32 mouse cellular contexts compared by ENCODE assay signal in the genomic region with DNA sequence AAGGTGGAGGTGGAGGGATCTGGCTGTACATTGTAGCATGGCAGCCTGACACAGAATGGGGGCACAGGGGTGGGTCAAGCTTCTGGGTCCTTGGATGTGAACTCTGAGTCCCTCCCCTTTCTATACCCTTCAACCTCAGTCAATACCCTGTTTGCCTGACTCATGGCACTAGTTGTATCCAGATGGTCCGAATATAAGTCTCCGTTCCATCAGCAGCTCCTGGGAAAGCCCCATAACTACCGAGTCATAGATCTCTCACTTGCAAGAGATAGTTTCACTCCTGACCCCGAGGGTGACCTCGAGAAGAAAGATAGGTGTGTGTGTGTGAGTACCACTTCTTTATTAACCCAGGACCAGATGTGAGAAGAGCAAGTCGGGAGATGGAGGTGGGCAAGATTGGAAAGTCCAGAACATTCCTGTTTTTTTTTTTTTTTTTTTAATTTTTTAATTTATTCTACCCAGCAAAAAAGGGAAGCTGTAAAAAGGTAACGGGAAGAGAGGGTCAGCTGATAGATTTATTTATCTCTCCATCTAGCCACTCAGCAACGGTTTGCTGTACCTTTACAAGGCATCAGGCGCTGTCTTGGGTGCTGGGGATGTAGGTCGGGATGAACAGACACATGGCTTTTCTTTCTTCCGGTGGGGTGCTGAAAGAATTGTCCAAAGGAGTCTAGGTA. TPM values are rescaled to one million over a fixed set of nuclear protein-coding genes. Genes with fewer than 3 reads are reported as not detected.
DNase-seq lines count a peak whose midpoint lies in the region; ATAC-seq and TF ChIP-seq lines count a peak whose summit lies in the region.
"Had no signal": no experiment of that assay in that cellular context is flagged by ENCODE, and none has a peak within 500 bp of the region (broad histone marks: within the 10 kb centered on the region; RNA-seq: fewer than 3 reads in every experiment).

No protein-coding gene starts in this region.

- WGBS in heart, adult 2 months, result 89% methylated on average over 11 of the region's 11 CpGs
- WGBS in liver, postnatal 0 days (ENCODE audit: insufficient replicate concordance), result 81% methylated on average over 11 of the region's 11 CpGs
- WGBS in limb, embryonic 10.5 days, result 89% methylated on average over 11 of the region's 11 CpGs

- no peak overlapping the region for H3K27ac ChIP-seq in heart, adult 2 months
- H3K27ac ChIP-seq in liver, postnatal 0 days (ENCODE audit: low read depth), result no peak overlapping the region
- H3K27ac ChIP-seq in limb, embryonic 10.5 days, result no peak overlapping the region
- H3K27ac ChIP-seq: embryonic facial prominence, embryonic 12.5 days; embryonic facial prominence, embryonic 15.5 days; heart, embryonic 15.5 days; hindbrain, embryonic 14.5 days; hindbrain, postnatal 0 days had no signal

- no peak overlapping the region for H3K4me2 ChIP-seq in liver, postnatal 0 days (ENCODE audit: low read depth, low read length)
- H3K4me2 ChIP-seq: embryonic facial prominence, embryonic 12.5 days; embryonic facial prominence, embryonic 15.5 days; heart, embryonic 12.5 days; heart, embryonic 15.5 days; hindbrain, embryonic 14.5 days had no signal

- H3K4me3 ChIP-seq in heart, adult 2 months, result no peak overlapping the region
- no peak overlapping the region for H3K4me3 ChIP-seq in liver, postnatal 0 days (ENCODE audit: low read depth, low read length)
- no peak overlapping the region for H3K4me3 ChIP-seq in limb, embryonic 10.5 days
- H3K4me3 ChIP-seq: embryonic facial prominence, embryonic 12.5 days; embryonic facial prominence, embryonic 15.5 days; heart, embryonic 12.5 days; heart, embryonic 15.5 days had no signal

- DNase-seq in heart, adult 2 months, result peak in 1 of 2 experiments; percentile 18
- no peak for DNase-seq in heart, postnatal 14 days
- peak; percentile 12 for DNase-seq in liver, postnatal 0 days
- DNase-seq in liver, result no peak
- peak; percentile 19 for DNase-seq in limb, embryonic 10.5 days (ENCODE audit: low spot score)
- no peak for DNase-seq in frontal cortex, postnatal 14 days (ENCODE audit: low spot score in 2 of 2)
- DNase-seq: adrenal gland, adult 2 months; adrenal gland, postnatal 14 days; B cell, adult 2 months; cerebellum, adult 11 months; cerebellum, adult 2 months; cerebellum, adult 9-11 months; cerebellum, postnatal 25 days; forebrain, postnatal 0 days; gastrocnemius, postnatal 25 days; heart, postnatal 10 days; heart, postnatal 4 days; kidney, adult 11 months had no signal

- no peak for ATAC-seq in liver, postnatal 0 days
- ATAC-seq: forebrain, embryonic 14.5 days; forebrain, postnatal 0 days; hindbrain, postnatal 0 days; inflammation-experienced regulatory T-cells, adult 6 months; Patski had no signal

- no peaks in the 10 kb centered on the region for H3K27me3 ChIP-seq in heart, adult 2 months (ENCODE audit: control insufficient read depth, insufficient read depth, low read length)
- no peaks in the 10 kb centered on the region for H3K27me3 ChIP-seq in liver, postnatal 0 days (ENCODE audit: insufficient read depth, low read length)
- no peaks in the 10 kb centered on the region for H3K27me3 ChIP-seq in limb, embryonic 10.5 days (ENCODE audit: low read depth, poor library complexity, severe bottlenecking)
- H3K27me3 ChIP-seq: embryonic facial prominence, embryonic 12.5 days; embryonic facial prominence, embryonic 15.5 days; heart, embryonic 12.5 days; heart, embryonic 15.5 days; Patski had no signal

- H3K9ac ChIP-seq in heart, adult 2 months (ENCODE audit: low read depth, low read length), result no peak overlapping the region
- no peak overlapping the region for H3K9ac ChIP-seq in liver, postnatal 0 days (replicated peaks)
- H3K9ac ChIP-seq: embryonic facial prominence, embryonic 12.5 days; embryonic facial prominence, embryonic 15.5 days; forebrain, postnatal 0 days; heart, embryonic 12.5 days; heart, embryonic 15.5 days; hindbrain, embryonic 14.5 days had no signal

- peaks cover 8% of the 10 kb centered on the region for H3K36me3 ChIP-seq in heart, adult 2 months (ENCODE audit: control insufficient read depth, insufficient read depth, low read length)
- H3K36me3 ChIP-seq in liver, postnatal 0 days (replicated peaks; ENCODE audit: insufficient read depth, low read length), result peaks cover 56% of the 10 kb centered on the region
- H3K36me3 ChIP-seq in limb, embryonic 10.5 days, result peaks cover 54% of the 10 kb centered on the region

- intact Hi-C loops in heart, adult 2 months (cut with DNase I), result loop anchor here (2.0 to 5.0 kb wide), 2 partner anchors 20 to 71 kb away; a partner anchor contains a TSS
- intact Hi-C loops in heart, postnatal 14 days (cut with DNase I), result no loop called here

- TF ChIP-seq CTCF in heart, adult 2 months (IDR thresholded peaks at IDR 0.05), result no peak
- no peak for TF ChIP-seq CTCF in liver, postnatal 0 days (IDR thresholded peaks at IDR 0.05; ENCODE audit: low read depth)

- no peaks in the 10 kb centered on the region for H3K79me2 ChIP-seq in heart, adult 2 months (replicated peaks; ENCODE audit: control insufficient read depth, insufficient read depth, low read length)

- no peak for TF ChIP-seq EP300 in heart, adult 2 months (IDR thresholded peaks at IDR 0.05; ENCODE audit: insufficient read depth, low read depth, low read length)
- no peak for TF ChIP-seq EP300 in liver, postnatal 0 days (IDR thresholded peaks at IDR 0.05; ENCODE audit: low read depth)

- H3K9me3 ChIP-seq in liver, postnatal 0 days (ENCODE audit: low read length), result no peaks in the 10 kb centered on the region
- no peaks in the 10 kb centered on the region for H3K9me3 ChIP-seq in limb, embryonic 10.5 days (replicated peaks)
- H3K9me3 ChIP-seq: embryonic facial prominence, embryonic 12.5 days; embryonic facial prominence, embryonic 15.5 days; heart, embryonic 12.5 days; heart, embryonic 15.5 days had no signal

- H3K4me1 ChIP-seq in heart, adult 2 months (ENCODE audit: control insufficient read depth, insufficient read depth, low read length), result peaks cover 7% of the 10 kb centered on the region
- H3K4me1 ChIP-seq in liver, postnatal 0 days (ENCODE audit: insufficient read depth), result peaks cover 25% of the 10 kb centered on the region
- H3K4me1 ChIP-seq in limb, embryonic 10.5 days, result no peaks in the 10 kb centered on the region
- H3K4me1 ChIP-seq: embryonic facial prominence, embryonic 12.5 days; embryonic facial prominence, embryonic 15.5 days; heart, embryonic 12.5 days; heart, embryonic 15.5 days had no signal

- TF ChIP-seq POLR2A in heart, adult 2 months (IDR thresholded peaks at IDR 0.05; ENCODE audit: insufficient read depth, low read depth, low read length), result peak; percentile 35; the same call in 1 of the 2 replicates

RNA-seq across cellular contexts. Expression of a gene that starts 21.5 kb away (rescaled TPM):
- total RNA-seq in heart, adult 2 months (2021), result not detected
- polyA plus RNA-seq in heart, adult 2 months (2012; rRNA removed), result 0.14 and 0.44 TPM in 2 replicates
- not detected for total RNA-seq in heart, postnatal 14 days (2021)
- polyA plus RNA-seq in liver, postnatal 0 days (2015; fragmentation: Nextera tagmentation; extraction: Ambion mirVana), result 22.0 and 26.1 TPM in 2 replicates
- polyA plus RNA-seq in limb, embryonic 10.5 days (2016; fragmentation: Nextera tagmentation; extraction: Ambion mirVana), result 0.18 TPM in 1 of 2 replicates, not detected in the other
- total RNA-seq: adrenal gland, adult 2 months; forebrain, postnatal 0 days; gastrocnemius, adult 8-10 months; gastrocnemius, postnatal 25 days; heart, postnatal 4 days; hindbrain, postnatal 0 days had no signal
- polyA plus RNA-seq: adrenal gland, adult 2 months; embryonic facial prominence, embryonic 15.5 days; forebrain, embryonic 11.5 days; forebrain, embryonic 14.5 days; forebrain, postnatal 0 days; frontal cortex, adult 2 months; hindbrain, embryonic 11.5 days; hindbrain, embryonic 14.5 days; hindbrain, postnatal 0 days; Patski had no signal

RNA-seq across cellular contexts. Expression of a gene that starts 22.3 kb away (rescaled TPM):
- 10 to 100 TPM; 62.6 to 79.1 TPM for total RNA-seq in heart, adult 2 months (2021)
- polyA plus RNA-seq in heart, adult 2 months (2012; rRNA removed), result 101 and 141 TPM in 2 replicates
- 100 to 1,000 TPM; 101 to 105 TPM for total RNA-seq in heart, postnatal 14 days (2021)
- 45.5 and 48.5 TPM in 2 replicates for polyA plus RNA-seq in liver, postnatal 0 days (2015; fragmentation: Nextera tagmentation; extraction: Ambion mirVana)
- 30.4 and 32.8 TPM in 2 replicates for polyA plus RNA-seq in limb, embryonic 10.5 days (2016; fragmentation: Nextera tagmentation; extraction: Ambion mirVana)
- polyA plus RNA-seq: Patski had no signal

RNA-seq across cellular contexts. Expression of a gene that starts 29.3 kb away (rescaled TPM):
- total RNA-seq in heart, adult 2 months (2021), result not detected
- not detected in 2 replicates for polyA plus RNA-seq in heart, adult 2 months (2012; rRNA removed)
- not detected for total RNA-seq in heart, postnatal 14 days (2021)
- polyA plus RNA-seq in liver, postnatal 0 days (2015; fragmentation: Nextera tagmentation; extraction: Ambion mirVana), result 4.0 and 5.1 TPM in 2 replicates
- 0.15 TPM in 1 of 2 replicates, not detected in the other for polyA plus RNA-seq in limb, embryonic 10.5 days (2016; fragmentation: Nextera tagmentation; extraction: Ambion mirVana)
- total RNA-seq: adrenal gland, adult 2 months; adrenal gland, postnatal 14 days; forebrain, postnatal 0 days; gastrocnemius, adult 8-10 months; gastrocnemius, postnatal 25 days; heart, postnatal 10 days; heart, postnatal 4 days; hindbrain, postnatal 0 days had no signal
- polyA plus RNA-seq: adrenal gland, adult 2 months; cerebellum, adult 2 months; embryonic facial prominence, embryonic 12.5 days; embryonic facial prominence, embryonic 15.5 days; forebrain, embryonic 11.5 days; forebrain, embryonic 14.5 days; forebrain, postnatal 0 days; frontal cortex, adult 2 months; gonadal fat pad, adult 2 months; heart, embryonic 15.5 days; hindbrain, embryonic 11.5 days; hindbrain, embryonic 14.5 days; hindbrain, postnatal 0 days; inflammation-experienced regulatory T-cells, adult 6 months; Patski had no signal

Comparison
In these comparisons a context has a peak if more than half of its experiments do, and no peak if none do; other contexts are left out.
1. DNase-seq: peak in liver, postnatal 0 days (single experiment) and limb, embryonic 10.5 days (single experiment); none in heart, postnatal 14 days (0 of 2), liver (single experiment) and frontal cortex, postnatal 14 days (0 of 2).
2. RNA of a gene that starts 21.5 kb away (polyA plus RNA-seq): 22.0 to 26.1 TPM in liver, postnatal 0 days; 0.18 TPM in limb, embryonic 10.5 days and 0.14 to 0.44 TPM in heart, adult 2 months; every median in the first group is over 10 times any median in the second.